Mouse (Mus musculus) CD4-positive, CD25-positive, alpha-beta regulatory T cell, adult 4 months (primary cell): ENCODE data around the gene Ccdc191. TPM values are rescaled to one million over a fixed set of nuclear protein-coding genes. Genes with fewer than 3 reads are reported as not detected.

Experiments used
- ATAC-seq: one replicate; pipeline ENCODE4 v1.8.0; 2017
- polyA plus RNA-seq, 2 experiments: library from polyadenylated mRNA; unstranded; fragments of 100-300 nt; shearing (Covaris generic); gene quantifications; one replicate each; pipeline ENCODE4 v1.2.1; 2017

Gene Ccdc191
- polyA plus RNA-seq, 2 experiments from 2014 or later: 15.6 to 17.1 TPM

DNA sequence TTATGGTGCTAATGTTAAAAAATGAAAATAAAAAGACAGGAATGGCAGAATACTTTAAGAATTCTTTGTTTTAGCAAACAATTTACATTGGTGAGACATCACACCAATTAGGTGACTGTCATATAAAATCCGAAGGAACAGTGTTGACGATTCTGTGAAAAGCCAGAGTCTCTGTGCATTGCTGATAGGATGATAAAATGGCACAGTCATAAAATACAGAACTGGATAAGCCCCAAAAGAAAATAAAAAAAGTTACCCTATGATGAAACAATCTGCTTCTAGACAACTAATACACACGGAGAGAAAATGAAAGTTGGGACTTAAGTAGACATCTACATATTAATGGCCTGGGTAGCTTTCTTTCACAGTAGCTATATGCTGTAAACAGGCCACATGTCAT lies 105.0 kb downstream of the Ccdc191 start:
- no peak for ATAC-seq

DNA sequence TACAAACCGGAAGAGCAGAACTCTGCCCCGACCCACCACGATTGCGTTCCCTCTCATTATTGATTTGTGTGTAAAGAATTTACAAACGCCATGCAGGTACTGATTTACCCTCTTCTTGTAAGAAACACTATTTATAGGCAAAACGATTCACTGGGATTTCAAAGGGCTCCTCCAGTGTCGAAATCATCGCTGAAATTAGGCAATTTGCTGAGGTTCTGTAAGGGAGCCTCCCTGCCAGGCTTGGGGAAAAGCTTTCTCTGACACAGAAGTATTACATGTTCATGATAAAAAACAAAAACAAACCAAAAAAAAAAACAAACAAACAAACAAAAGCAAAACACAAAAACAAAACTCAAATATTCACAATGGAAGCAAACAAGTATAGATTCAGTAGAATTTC lies 109.5 kb downstream of the Ccdc191 start:
- no peak for ATAC-seq

DNA sequence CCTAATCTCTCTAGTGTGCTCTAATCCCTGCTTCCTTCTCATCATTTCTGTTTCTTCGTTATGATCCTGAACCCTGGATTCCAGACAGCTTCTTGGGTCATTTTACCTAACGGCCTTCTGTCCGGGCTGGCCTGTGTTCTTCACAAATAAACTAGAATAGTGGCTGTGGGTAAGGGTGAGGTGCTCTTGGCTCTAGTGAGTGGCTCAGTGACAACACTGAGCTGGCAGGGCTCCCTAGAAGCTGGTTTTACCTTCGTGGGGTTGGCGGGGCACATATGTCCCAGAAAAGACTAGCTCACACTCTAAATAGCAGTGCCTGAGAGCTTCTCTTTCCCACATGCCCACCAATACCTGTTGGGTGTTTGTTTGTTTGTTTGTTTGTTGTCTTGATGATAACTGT lies 109.9 kb downstream of the Ccdc191 start:
- no peak for ATAC-seq

DNA sequence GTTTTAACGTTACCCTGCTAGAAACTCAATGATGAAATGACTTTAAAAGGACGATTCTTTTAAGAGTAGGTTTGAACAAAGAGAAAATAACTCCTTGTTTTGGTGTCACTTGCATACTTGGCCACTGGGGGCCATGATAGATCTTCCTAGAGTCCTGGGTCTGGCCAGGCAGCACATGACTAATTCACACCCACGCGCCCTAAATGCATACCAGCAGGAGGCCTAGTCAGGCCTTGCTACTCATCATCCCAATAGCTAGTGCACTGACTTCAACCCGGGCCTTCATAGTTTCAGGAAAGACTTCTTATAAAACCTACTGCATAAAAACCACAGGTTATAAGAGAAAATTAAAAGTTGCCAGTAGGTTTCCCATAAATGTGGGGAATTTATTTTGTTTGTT lies 112.5 kb downstream of the Ccdc191 start:
- no peak for ATAC-seq

DNA sequence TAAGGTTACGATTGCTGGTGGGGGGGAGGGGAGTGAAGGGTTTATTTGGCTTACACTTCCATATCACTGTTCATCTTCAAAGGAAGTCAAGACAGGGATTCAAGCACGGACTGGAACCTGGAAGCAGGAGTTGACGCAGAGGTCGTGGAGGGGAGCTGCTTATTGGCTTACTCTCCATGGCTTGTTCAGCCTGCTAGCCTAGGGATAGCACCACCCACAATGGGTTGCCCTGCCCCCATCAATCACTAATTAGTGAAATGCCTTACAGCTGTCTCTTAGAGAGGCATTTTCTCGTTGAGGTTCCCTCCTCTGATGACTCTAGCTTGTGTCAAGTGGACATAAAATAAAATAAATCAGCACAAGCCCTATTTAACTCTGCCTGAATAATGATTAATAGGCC lies 121.4 kb downstream of the Ccdc191 start:
- ATAC-seq: no peak

Other genes starting within 250 kb of the Ccdc191 start
- 100 to 1,000 TPM; 309 to 452 TPM for gene Tigit, start 225.7 kb upstream of the Ccdc191 start, polyA plus RNA-seq
- not detected for gene Drd3, start 135.8 kb upstream of the Ccdc191 start, polyA plus RNA-seq
- 10 to 100 TPM; 22.3 to 23.5 TPM for gene Qtrt2, start 37.0 kb downstream of the Ccdc191 start, polyA plus RNA-seq
- gene Zdhhc23, start 90.0 kb downstream of the Ccdc191 start, polyA plus RNA-seq: 1 to 10 TPM; 2.5 to 3.3 TPM
- gene Gramd1c, start 173.5 kb downstream of the Ccdc191 start, polyA plus RNA-seq: 1 to 10 TPM; 4.7 to 6.0 TPM
- gene Atp6v1a, start 249.9 kb downstream of the Ccdc191 start, polyA plus RNA-seq: 10 to 100 TPM; 33.4 to 41.1 TPM